Mouse (Mus musculus) olfactory bulb, adult 2 months (tissue): ENCODE data around the gene Pdxdc1.

ENCODE experiments used
- CTCF ChIP-seq: fragments of 200-500 bp; IDR thresholded peaks from 2 replicates; pipeline ENCODE4 v1.5.1; 2012; ENCODE audit warnings: low read depth, mild to moderate bottlenecking, low read length, moderate library complexity; ENCODE audit not compliant: insufficient read depth
- POLR2A ChIP-seq: fragments of 200-500 bp; IDR thresholded peaks from 2 replicates; pipeline ENCODE4 v1.6.1; 2012; ENCODE audit warnings: mild to moderate bottlenecking, low read depth, low read length, moderate library complexity; ENCODE audit not compliant: insufficient read depth

DNA sequence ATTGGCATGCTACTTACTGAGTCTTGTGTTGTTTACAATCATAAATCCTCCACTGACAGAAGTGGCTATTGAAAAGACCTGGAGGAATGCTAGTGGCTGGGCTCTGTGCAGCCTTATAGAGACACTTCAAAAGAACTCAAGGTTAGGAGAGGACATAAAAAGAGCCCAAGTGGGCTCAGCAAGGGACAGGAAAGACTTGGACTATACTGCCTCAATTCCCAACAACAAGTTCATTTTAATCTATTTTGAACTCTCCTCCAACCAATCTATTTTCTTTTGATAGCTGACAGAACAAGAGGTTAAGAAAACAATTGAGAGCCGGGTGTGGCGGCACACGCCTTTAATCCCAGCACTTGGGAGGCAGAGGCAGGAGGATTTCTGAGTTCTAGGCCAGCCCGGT is 49.0 kb downstream of the Pdxdc1 start:
- no peak for TF ChIP-seq CTCF
- TF ChIP-seq POLR2A: no peak
